Mouse (Mus musculus) heart, postnatal 36 days (tissue): ENCODE measurements around the gene Hip1. TPM values are rescaled to one million over a fixed set of nuclear protein-coding genes. Genes with fewer than 3 reads are reported as not detected.

Source experiments
- DNase-seq, 2 experiments: peaks; one replicate each; pipeline ENCODE4 v3.0.0; 2021 to 2022
- intact Hi-C: fragments of 180-260 bp; cut with DNase I; formaldehyde crosslinking; loops from one replicate; pipeline ENCODE4 v1.15.1; 2025
- total RNA-seq, 2 experiments: library from RNA; stranded (reverse); gene quantifications; 2 replicates each; pipeline ENCODE4 v1.2.3; 2021

Gene Hip1
- total RNA-seq, 2 experiments from 2014 or later: 32.6 to 38.6 TPM

- intact Hi-C loops: no loop called here
- no peak for DNase-seq
Measured at GRCm38 (mm10) chr5:135535867-135536266, 9.1 kb downstream of the Hip1 start.

- DNase-seq: peak; percentile 76 to 80
- intact Hi-C loops: loop anchor here (2.0 kb wide), 1 partner anchor 45 kb away; no protein-coding TSS in a partner anchor
Measured at GRCm38 (mm10) chr5:135533431-135533830, 11.5 kb downstream of the Hip1 start.

GRCm38 (mm10) chr5:135531306-135531845 is 13.5 kb downstream of the Hip1 start:
- no peak for DNase-seq
- intact Hi-C loops: no loop called here

- DNase-seq: no peak
- intact Hi-C loops: no loop called here
Measured at GRCm38 (mm10) chr5:135529964-135530363, 15.0 kb downstream of the Hip1 start.

- intact Hi-C loops: no loop called here
- DNase-seq: no peak
Measured at GRCm38 (mm10) chr5:135529310-135529709, 15.6 kb downstream of the Hip1 start.

- no peak for DNase-seq
- intact Hi-C loops: no loop called here
Measured at GRCm38 (mm10) chr5:135527986-135528385, 16.9 kb downstream of the Hip1 start.

- intact Hi-C loops: loop anchor here (2.0 kb wide), 1 partner anchor 20 kb away; the partner anchor contains the start of gene Hip1
- peak; percentile 31 to 45 for DNase-seq
Measured at GRCm38 (mm10) chr5:135524660-135525560, 20.0 kb downstream of the Hip1 start.

- intact Hi-C loops: loop anchor here (2.0 kb wide), 1 partner anchor 21 kb away; the partner anchor contains the start of gene Hip1
- no peak for DNase-seq
Measured at GRCm38 (mm10) chr5:135524087-135524486, 20.8 kb downstream of the Hip1 start.

- no peak for DNase-seq
- intact Hi-C loops: no loop called here
Measured at GRCm38 (mm10) chr5:135522111-135522722, 22.7 kb downstream of the Hip1 start.

GRCm38 (mm10) chr5:135517348-135517883 is 27.5 kb downstream of the Hip1 start:
- no peak for DNase-seq
- intact Hi-C loops: no loop called here

- intact Hi-C loops: loop anchor here (5.0 kb wide), 1 partner anchor 34 kb away; the partner anchor contains the start of gene Hip1
- no peak for DNase-seq
Measured at GRCm38 (mm10) chr5:135513131-135513530, 31.8 kb downstream of the Hip1 start.

- intact Hi-C loops: loop anchor here (5.0 kb wide), 1 partner anchor 36 kb away; the partner anchor contains the start of gene Hip1
- DNase-seq: no peak
Measured at GRCm38 (mm10) chr5:135511105-135511504, 33.8 kb downstream of the Hip1 start.

- no peak for DNase-seq
- intact Hi-C loops: no loop called here
Measured at GRCm38 (mm10) chr5:135508284-135508683, 36.6 kb downstream of the Hip1 start.

GRCm38 (mm10) chr5:135507561-135508273 is 37.2 kb downstream of the Hip1 start:
- DNase-seq: no peak

GRCm38 (mm10) chr5:135505442-135505841 is 39.5 kb downstream of the Hip1 start:
- intact Hi-C loops: no loop called here
- no peak for DNase-seq

More at GRCm38 (mm10) chr5:135507561-135508273, 37.2 kb downstream of the Hip1 start:
- intact Hi-C loops: no loop called here

- no peak for DNase-seq
- intact Hi-C loops: no loop called here
Measured at GRCm38 (mm10) chr5:135502931-135503330, 42.0 kb downstream of the Hip1 start.

- intact Hi-C loops: no loop called here
- DNase-seq: no peak
Measured at GRCm38 (mm10) chr5:135502027-135502426, 42.9 kb downstream of the Hip1 start.

- intact Hi-C loops: no loop called here
- DNase-seq: no peak
Measured at GRCm38 (mm10) chr5:135498914-135499313, 46.0 kb downstream of the Hip1 start.

- DNase-seq: no peak
- intact Hi-C loops: no loop called here
Measured at GRCm38 (mm10) chr5:135497347-135497955, 47.5 kb downstream of the Hip1 start.

- intact Hi-C loops: no loop called here
Measured at GRCm38 (mm10) chr5:135496489-135496888, 48.4 kb downstream of the Hip1 start.

More at GRCm38 (mm10) chr5:135496489-135496888, 48.4 kb downstream of the Hip1 start:
- no peak for DNase-seq
